Mouse (Mus musculus) T-cell, adult 66 days (primary cell): ENCODE results near the gene Hmmr. TPM values are rescaled to one million over a fixed set of nuclear protein-coding genes. Genes with fewer than 3 reads are reported as not detected.

ENCODE experiments used
- total RNA-seq, 2 experiments: library from RNA; stranded (reverse); gene quantifications; 3 replicates in 1 of 2; 4 replicates in 1 of 2; pipeline ENCODE4 v1.2.4; 2023

Gene Hmmr
- total RNA-seq, result 1 to 10 TPM; 1.1 to 2.5 TPM

GRCm38 (mm10) chr11:40733339-40734174 lies at the start of gene Hmmr, which contains the start of gene Nudcd2:
TSS of gene Hmmr (minus strand) at chr11:40733422.
TSS of gene Nudcd2 (plus strand) at chr11:40733667.

GRCm38 (mm10) chr11:40755109-40755627 lies 21.9 kb upstream of the Hmmr start, which contains the start of gene Ccng1:
TSS of gene Ccng1 (minus strand) at chr11:40755311.

GRCm38 (mm10) chr11:40695103-40695502 lies 38.1 kb downstream of the Hmmr start, which contains the start of gene Mat2b:
TSS of gene Mat2b (minus strand) at chr11:40695203.

Other genes with a start within 250 kb of the Hmmr start
- gene Mat2b, start 38.2 kb downstream of the Hmmr start, total RNA-seq, result 100 to 1,000 TPM; 136 to 149 TPM
- gene Nudcd2, start 245 bp upstream of the Hmmr start, total RNA-seq, result 10 to 100 TPM; 16.3 to 22.5 TPM
- gene Ccng1, start 21.9 kb upstream of the Hmmr start, total RNA-seq, result 10 to 100 TPM; 43.1 to 47.4 TPM